10 mouse cellular contexts compared by ENCODE assay signal in genomic region chr4:124657781-124658180, GRCm38 (mm10). TPM values are rescaled to one million over a fixed set of nuclear protein-coding genes. Genes with fewer than 3 reads are reported as not detected.
DNase-seq lines count a peak whose midpoint lies in the region; ATAC-seq lines count a peak whose summit lies in the region.
"Had no signal": no experiment of that assay in that cellular context is flagged by ENCODE, and none has a peak within 500 bp of the region (broad histone marks: within the 10 kb centered on the region; RNA-seq: fewer than 3 reads in every experiment).

No protein-coding gene starts in this region.

- WGBS in limb, embryonic 11.5 days: under 1% methylated on average over 38 of the region's 61 CpGs
- 0% methylated on average over 46 of the region's 61 CpGs for WGBS in stomach, embryonic 14.5 days

- DNase-seq in gastrocnemius, postnatal 14 days: peak; percentile 24
- no peak for DNase-seq in gastrocnemius, adult 8-10 months (ENCODE audit: low spot score in 2 of 2)
- peak; percentile 8 for DNase-seq in thymus, postnatal 0 days (ENCODE audit: low spot score)
- no peak for DNase-seq in thymus, postnatal 25 days
- peak; percentile 50 for DNase-seq in limb, embryonic 11.5 days (ENCODE audit: low spot score)
- no peak for DNase-seq in frontal cortex, postnatal 36 days (ENCODE audit: low spot score in 2 of 2)
- DNase-seq in adrenal gland, postnatal 10 days: no peak

- peaks cover 83% of the 10 kb centered on the region for H3K27me3 ChIP-seq in limb, embryonic 11.5 days (ENCODE audit: control insufficient read depth, insufficient read depth, low read length)
- peaks cover 60% of the 10 kb centered on the region for H3K27me3 ChIP-seq in stomach, embryonic 14.5 days (ENCODE audit: control insufficient read depth, insufficient read depth, low read length)

- no peak for ATAC-seq in limb, embryonic 11.5 days (ENCODE audit: insufficient number of reproducible peaks, low FRiP score, low TSS enrichment, low read depth)
- peak; percentile 24; the same call in 1 of the 2 replicates for ATAC-seq in stomach, embryonic 14.5 days (ENCODE audit: insufficient number of reproducible peaks, insufficient read depth, low FRiP score, low read depth)

- no peaks in the 10 kb centered on the region for H3K36me3 ChIP-seq in limb, embryonic 11.5 days (ENCODE audit: control insufficient read depth, insufficient read depth, low read length)
- no peaks in the 10 kb centered on the region for H3K36me3 ChIP-seq in stomach, embryonic 14.5 days (ENCODE audit: control insufficient read depth, insufficient read depth, low read length)

- H3K9ac ChIP-seq in limb, embryonic 11.5 days (ENCODE audit: low read length): no peak overlapping the region; the same call in 1 of the 2 replicates
- no peak overlapping the region; the same call in 1 of the 2 replicates for H3K9ac ChIP-seq in stomach, embryonic 14.5 days (replicated peaks; ENCODE audit: low read depth, low read length)

- peak overlapping the region; percentile 54 for H3K4me3 ChIP-seq in limb, embryonic 11.5 days (ENCODE audit: low read depth, low read length)
- H3K4me3 ChIP-seq in stomach, embryonic 14.5 days (ENCODE audit: low read depth, low read length): peak overlapping the region; percentile 62

- H3K4me2 ChIP-seq in limb, embryonic 11.5 days (ENCODE audit: low read depth, severe bottlenecking): peak overlapping the region; percentile 91
- H3K4me2 ChIP-seq in stomach, embryonic 14.5 days (replicated peaks; ENCODE audit: low read depth, low read length): peak overlapping the region; percentile 93

- no peaks in the 10 kb centered on the region for H3K9me3 ChIP-seq in limb, embryonic 11.5 days (ENCODE audit: control insufficient read depth, low read length)
- no peaks in the 10 kb centered on the region for H3K9me3 ChIP-seq in stomach, embryonic 14.5 days (ENCODE audit: control insufficient read depth, low read depth, low read length)

- intact Hi-C loops in gastrocnemius, postnatal 14 days (cut with DNase I; ENCODE audit: low total_unique reads): no loop called here

- peaks cover 16% of the 10 kb centered on the region for H3K4me1 ChIP-seq in limb, embryonic 11.5 days (ENCODE audit: control insufficient read depth, insufficient read depth, low read length)
- H3K4me1 ChIP-seq in stomach, embryonic 14.5 days (ENCODE audit: control insufficient read depth, insufficient read depth, low read length): peaks cover 13% of the 10 kb centered on the region; the same call in 1 of the 2 replicates

- no peak overlapping the region for H3K27ac ChIP-seq in limb, embryonic 11.5 days (replicated peaks; ENCODE audit: low read depth, low read length)
- no peak overlapping the region for H3K27ac ChIP-seq in stomach, embryonic 14.5 days (ENCODE audit: low read length)

RNA-seq across cellular contexts. Expression of gene Pou3f1, which starts 1.2 kb away (rescaled TPM):
- total RNA-seq in gastrocnemius, postnatal 14 days (2021): 1 to 10 TPM; 1.3 to 2.2 TPM
- under 1 TPM; 0.19 to 0.34 (median 0.28) TPM for total RNA-seq in gastrocnemius, adult 8-10 months (2022)
- 0.12 and 0.18 TPM in 2 replicates for polyA plus RNA-seq in thymus, postnatal 0 days (2015; fragmentation: Nextera tagmentation; extraction: Ambion mirVana)
- 0.27 and 0.60 TPM in 2 replicates for polyA plus RNA-seq in limb, embryonic 11.5 days (2014; fragmentation: Nextera tagmentation; extraction: Ambion mirVana)
- 0.10 and 0.42 TPM in 2 replicates for polyA plus RNA-seq in stomach, embryonic 14.5 days (2014; fragmentation: Nextera tagmentation; extraction: Ambion mirVana)
- total RNA-seq in adrenal gland, postnatal 10 days (2021): under 1 TPM; 0.24 to 0.27 TPM
- total RNA-seq: MEL had no signal

RNA-seq across cellular contexts. Expression of gene Utp11, which starts 35.6 kb away (rescaled TPM):
- 10 to 100 TPM; 16.5 to 20.4 TPM for total RNA-seq in gastrocnemius, postnatal 14 days (2021)
- total RNA-seq in gastrocnemius, adult 8-10 months (2022): 10 to 100 TPM; 14.0 to 20.8 (median 18.7) TPM
- 76.4 and 76.7 TPM in 2 replicates for polyA plus RNA-seq in thymus, postnatal 0 days (2015; fragmentation: Nextera tagmentation; extraction: Ambion mirVana)
- polyA plus RNA-seq in limb, embryonic 11.5 days (2014; fragmentation: Nextera tagmentation; extraction: Ambion mirVana): 78.9 TPM in 2 replicates
- 73.9 and 74.2 TPM in 2 replicates for polyA plus RNA-seq in stomach, embryonic 14.5 days (2014; fragmentation: Nextera tagmentation; extraction: Ambion mirVana)
- 10 to 100 TPM; 29.4 to 29.9 TPM for total RNA-seq in adrenal gland, postnatal 10 days (2021)

RNA-seq across cellular contexts. Expression of gene Fhl3, which starts 42.7 kb away (rescaled TPM):
- total RNA-seq in gastrocnemius, postnatal 14 days (2021): 100 to 1,000 TPM in 1 of 2 experiments, 10 to 100 TPM in 1; 77.5 to 112 TPM
- total RNA-seq in gastrocnemius, adult 8-10 months (2022): 100 to 1,000 TPM; 240 to 437 (median 328) TPM
- 9.4 and 10.2 TPM in 2 replicates for polyA plus RNA-seq in thymus, postnatal 0 days (2015; fragmentation: Nextera tagmentation; extraction: Ambion mirVana)
- 11.5 and 11.6 TPM in 2 replicates for polyA plus RNA-seq in limb, embryonic 11.5 days (2014; fragmentation: Nextera tagmentation; extraction: Ambion mirVana)
- polyA plus RNA-seq in stomach, embryonic 14.5 days (2014; fragmentation: Nextera tagmentation; extraction: Ambion mirVana): 19.5 and 20.4 TPM in 2 replicates
- 10 to 100 TPM in 1 of 2 experiments, 1 to 10 TPM in 1; 9.5 to 15.8 TPM for total RNA-seq in adrenal gland, postnatal 10 days (2021)

RNA-seq across cellular contexts. Expression of gene 3100002H09Rik, which starts 47.2 kb away (rescaled TPM):
- not detected for total RNA-seq in gastrocnemius, postnatal 14 days (2021)
- total RNA-seq in gastrocnemius, adult 8-10 months (2022): not detected
- polyA plus RNA-seq in thymus, postnatal 0 days (2015; fragmentation: Nextera tagmentation; extraction: Ambion mirVana): not detected in 2 replicates
- not detected in 2 replicates for polyA plus RNA-seq in limb, embryonic 11.5 days (2014; fragmentation: Nextera tagmentation; extraction: Ambion mirVana)
- polyA plus RNA-seq in stomach, embryonic 14.5 days (2014; fragmentation: Nextera tagmentation; extraction: Ambion mirVana): 0.29 TPM in 1 of 2 replicates, not detected in the other
- not detected for total RNA-seq in adrenal gland, postnatal 10 days (2021)
- total RNA-seq: MEL had no signal
- polyA plus RNA-seq: gonadal fat pad, adult 2 months had no signal

RNA-seq across cellular contexts. Expression of gene Sf3a3, which starts 56.8 kb away (rescaled TPM):
- total RNA-seq in gastrocnemius, postnatal 14 days (2021): 10 to 100 TPM; 14.7 to 17.4 TPM
- 10 to 100 TPM in 2 of 4 experiments, 1 to 10 TPM in 2; 9.5 to 12.8 (median 10.2) TPM for total RNA-seq in gastrocnemius, adult 8-10 months (2022)
- polyA plus RNA-seq in thymus, postnatal 0 days (2015; fragmentation: Nextera tagmentation; extraction: Ambion mirVana): 136 and 155 TPM in 2 replicates
- 250 and 252 TPM in 2 replicates for polyA plus RNA-seq in limb, embryonic 11.5 days (2014; fragmentation: Nextera tagmentation; extraction: Ambion mirVana)
- polyA plus RNA-seq in stomach, embryonic 14.5 days (2014; fragmentation: Nextera tagmentation; extraction: Ambion mirVana): 145 and 150 TPM in 2 replicates
- total RNA-seq in adrenal gland, postnatal 10 days (2021): 10 to 100 TPM; 39.2 to 40.3 TPM

Comparison
In these comparisons a context has a peak if more than half of its experiments do, and no peak if none do; other contexts are left out.
1. DNase-seq: peak in gastrocnemius, postnatal 14 days (single experiment), thymus, postnatal 0 days (single experiment) and limb, embryonic 11.5 days (single experiment); none in gastrocnemius, adult 8-10 months (0 of 2), thymus, postnatal 25 days (single experiment), frontal cortex, postnatal 36 days (0 of 2) and adrenal gland, postnatal 10 days (single experiment).
2. RNA of gene Fhl3, which starts 42.7 kb away (total RNA-seq): 240 to 437 TPM in gastrocnemius, adult 8-10 months and 77.5 to 112 TPM in gastrocnemius, postnatal 14 days; 9.5 to 15.8 TPM in adrenal gland, postnatal 10 days; every median in the first group is over 4 times any median in the second.